Mouse (Mus musculus): ENCODE data around the gene Lsm2. TPM values are rescaled to one million over a fixed set of nuclear protein-coding genes. Genes with fewer than 3 reads are reported as not detected.
"Not testable (repeated sequence)": the region's sequence is repeated elsewhere in the genome, so short reads cannot be mapped to it uniquely, and the experiment has no call there.

The Lsm2 gene
- 10 to 100 TPM; 24.7 to 28.2 TPM for total RNA-seq (2021)
- long read RNA-seq, experiment 1, transcript Lsm2-202 (5 exons, 840 nt), result major isoform, 14 of 14 reads
- long read RNA-seq, experiment 1, partial matches to known transcripts, result 0 of 14 reads
- long read RNA-seq, experiment 1, other reads (novel, unspliced or antisense), result 0 of 14 reads
- long read RNA-seq, experiment 2, transcript Lsm2-202 (5 exons, 840 nt), result major isoform, 13 of 13 reads
- long read RNA-seq, experiment 2, partial matches to known transcripts, result 0 of 13 reads
- long read RNA-seq, experiment 2, other reads (novel, unspliced or antisense), result 0 of 13 reads

DNA sequence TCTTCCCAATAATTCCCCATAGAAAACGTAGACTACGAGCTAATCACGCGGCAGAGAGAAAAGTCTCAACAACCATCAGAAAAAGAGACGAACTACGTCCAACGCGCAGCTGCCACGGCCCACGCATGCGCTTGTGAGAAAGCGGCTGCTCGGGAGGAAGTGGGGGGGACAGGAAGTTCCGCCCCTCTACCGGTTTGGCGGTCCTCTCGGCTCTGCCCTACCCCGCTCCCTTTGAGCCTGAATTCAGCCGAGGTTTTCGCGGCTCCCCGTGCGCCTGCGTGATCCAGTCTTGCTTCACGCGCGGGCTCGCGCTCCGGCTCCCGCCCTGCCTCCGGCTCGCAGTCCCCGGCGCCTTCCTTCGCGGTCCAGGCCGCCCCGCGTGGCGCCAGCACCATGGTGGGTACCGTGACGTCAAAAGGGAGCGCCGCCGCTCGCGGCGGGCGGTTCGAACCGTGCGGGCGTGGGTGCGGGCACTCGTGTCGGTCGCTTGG lies at the start of gene Lsm2:
Lsm2 (plus strand) TSS at position 173 of the 491 bp plus-strand sequence.
- DNase-seq, result peak; percentile 85

DNA sequence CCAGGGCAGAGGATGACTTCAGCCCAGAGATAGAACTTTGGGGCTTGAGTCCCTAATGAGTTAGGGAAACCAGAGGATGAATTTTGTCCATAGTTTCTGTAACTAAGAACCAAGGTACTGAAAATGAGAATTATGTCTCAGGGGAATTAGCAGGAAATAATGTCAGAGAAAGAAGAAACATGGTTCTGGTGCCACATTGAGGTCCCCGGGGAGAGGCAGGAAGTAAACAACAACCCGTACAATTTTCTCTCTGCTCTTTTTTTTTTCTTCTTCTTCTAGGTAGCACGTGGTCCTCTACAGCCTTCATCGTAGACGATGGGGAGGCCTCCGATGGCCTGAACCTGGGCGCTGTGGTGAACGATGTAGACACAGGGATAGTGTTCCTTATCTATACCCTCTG lies 49.4 kb upstream of the Lsm2 start:
- no peak for DNase-seq

DNA sequence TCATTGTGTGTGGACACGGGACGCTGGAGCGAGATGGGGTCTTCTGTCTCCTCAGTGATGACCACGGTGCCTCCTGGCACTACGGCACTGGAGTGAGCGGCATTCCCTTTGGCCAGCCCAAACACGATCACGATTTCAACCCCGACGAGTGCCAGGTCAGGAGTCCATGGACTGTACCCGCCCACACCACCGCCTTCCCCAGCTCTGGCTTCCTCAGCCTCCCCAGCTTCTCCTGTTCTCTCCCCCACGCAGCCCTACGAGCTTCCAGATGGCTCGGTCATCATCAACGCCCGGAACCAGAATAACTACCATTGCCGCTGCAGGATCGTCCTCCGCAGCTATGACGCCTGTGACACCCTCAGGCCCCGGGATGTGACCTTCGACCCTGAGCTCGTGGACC lies 47.6 kb upstream of the Lsm2 start:
- DNase-seq, result no peak

DNA sequence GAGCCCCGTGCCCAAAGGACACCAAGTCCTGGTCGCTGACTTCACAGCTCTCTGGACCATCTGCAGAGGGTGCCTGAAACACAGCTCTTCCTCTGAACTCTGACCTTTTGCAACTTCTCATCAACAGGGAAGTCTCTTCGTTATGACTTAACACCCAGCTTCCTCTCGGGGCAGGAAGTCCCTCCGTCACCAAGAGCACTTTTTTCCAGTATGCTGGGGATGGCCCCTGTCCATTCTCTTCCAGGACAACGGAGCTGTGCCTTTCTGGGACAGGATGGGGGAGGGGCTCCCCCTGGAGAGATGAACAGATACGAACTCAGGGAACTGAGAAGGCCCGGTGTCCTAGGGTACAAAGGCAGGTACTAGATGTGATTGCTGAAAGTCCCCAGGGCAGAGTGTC lies 46.8 kb upstream of the Lsm2 start:
- no peak for DNase-seq

DNA sequence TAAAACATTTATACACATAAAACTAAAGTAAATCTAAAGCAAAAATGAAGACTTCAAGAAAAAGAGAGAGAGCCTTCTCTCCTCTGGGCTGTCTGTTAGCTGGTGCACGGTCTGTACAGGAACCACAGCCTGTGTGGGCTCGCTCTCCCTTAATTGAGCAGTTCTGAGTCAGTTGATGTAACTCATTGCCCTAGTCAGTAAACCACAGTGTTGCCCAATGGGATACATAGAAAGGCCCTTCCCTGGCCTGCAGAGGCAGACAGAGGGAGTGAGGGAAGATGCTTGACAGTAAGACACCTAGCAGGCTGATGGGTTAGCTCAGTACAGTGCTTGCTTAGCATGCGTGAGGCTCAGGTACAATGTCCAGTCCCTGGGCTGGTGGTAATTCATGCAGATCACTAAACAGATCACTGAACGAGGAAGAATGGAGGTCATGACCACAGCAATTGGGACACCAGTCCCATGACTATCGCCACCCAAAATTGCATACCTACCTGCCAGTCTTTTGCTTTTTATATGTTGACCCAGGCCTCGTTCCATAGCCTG lies 43.6 kb upstream of the Lsm2 start:
- DNase-seq, result no peak

DNA sequence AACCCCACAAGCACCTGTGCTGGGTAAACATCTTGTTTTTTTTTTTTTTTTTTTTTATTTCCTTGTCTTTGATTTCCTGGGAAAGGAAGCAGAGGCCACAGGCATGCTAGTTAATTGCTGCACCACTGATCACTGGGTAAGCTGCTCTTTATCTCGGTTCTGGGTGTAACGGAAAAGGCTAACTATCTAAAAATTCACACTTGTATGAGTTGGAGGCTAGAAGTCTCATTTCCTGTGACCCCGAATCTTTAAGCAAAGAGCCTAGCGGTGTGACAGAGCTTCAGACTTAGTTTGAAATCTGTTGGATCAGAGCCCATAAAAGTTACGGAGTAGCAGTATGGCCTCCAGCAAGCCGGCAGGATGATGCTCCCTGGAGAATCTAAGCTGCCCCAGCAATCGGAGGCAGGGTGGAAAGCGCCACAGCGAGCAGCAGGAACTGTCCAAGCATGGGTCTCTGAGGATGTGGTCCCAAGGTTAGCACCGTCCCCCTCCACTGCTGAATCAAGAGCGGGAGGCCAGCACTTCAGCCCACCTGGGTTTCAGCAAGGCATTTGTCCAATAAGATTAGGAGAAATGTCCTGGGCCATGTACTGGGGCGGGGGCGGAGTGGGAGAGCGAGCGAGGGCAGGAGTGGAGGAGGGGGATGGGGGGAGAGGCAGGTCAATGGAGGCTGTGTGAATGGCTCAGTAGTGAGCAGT lies 40.2 kb upstream of the Lsm2 start:
- DNase-seq, result no peak

GRCm38 (mm10) chr17:34943128-34943815 lies 38.4 kb upstream of the Lsm2 start:
- DNase-seq, result no peak

DNA sequence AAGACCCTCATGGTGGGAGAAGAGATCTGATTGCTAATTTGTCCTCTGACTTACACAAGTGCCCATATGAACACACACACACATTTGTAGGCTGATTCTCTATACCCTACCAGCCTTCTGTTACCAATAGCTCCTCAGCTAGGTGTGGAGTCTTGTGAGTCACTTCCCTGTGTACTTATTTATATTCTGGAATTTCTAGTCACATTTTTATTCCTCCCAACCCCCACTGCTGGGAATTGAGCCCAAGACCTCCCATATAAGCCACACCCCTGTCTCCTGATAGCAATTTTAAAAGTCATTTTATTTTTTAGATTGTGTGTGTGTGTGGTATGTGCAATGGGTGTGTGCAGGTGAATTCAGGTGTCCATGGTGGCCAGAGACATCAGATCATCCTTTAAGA lies 37.3 kb upstream of the Lsm2 start:
- DNase-seq, result no peak

GRCm38 (mm10) chr17:34946486-34947140 lies 35.0 kb upstream of the Lsm2 start:
- DNase-seq, result no peak

DNA sequence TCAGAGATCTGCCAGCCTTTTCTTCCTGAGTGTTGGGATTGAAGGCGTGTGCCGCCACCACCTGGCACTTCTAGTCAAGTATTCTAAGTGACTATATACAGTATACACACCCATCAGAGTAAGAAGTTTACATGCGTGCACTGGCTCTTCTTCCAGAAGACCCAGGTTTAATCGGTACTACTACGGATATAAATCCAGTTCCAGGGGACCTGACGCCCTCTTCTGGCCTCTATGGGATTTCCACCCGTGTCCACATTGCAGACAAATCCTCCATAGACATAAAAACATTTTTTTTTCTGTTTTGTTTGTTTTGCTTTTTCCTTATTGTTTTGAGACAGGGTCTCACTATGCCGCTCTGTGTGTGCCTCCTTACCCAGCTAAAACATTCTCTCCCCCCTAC lies 34.1 kb upstream of the Lsm2 start:
- DNase-seq, result no peak

GRCm38 (mm10) chr17:34948721-34949552 lies 32.7 kb upstream of the Lsm2 start:
- DNase-seq, result not testable (repeated sequence)

GRCm38 (mm10) chr17:34949553-34949969 lies 32.1 kb upstream of the Lsm2 start:
- DNase-seq, result no peak

DNA sequence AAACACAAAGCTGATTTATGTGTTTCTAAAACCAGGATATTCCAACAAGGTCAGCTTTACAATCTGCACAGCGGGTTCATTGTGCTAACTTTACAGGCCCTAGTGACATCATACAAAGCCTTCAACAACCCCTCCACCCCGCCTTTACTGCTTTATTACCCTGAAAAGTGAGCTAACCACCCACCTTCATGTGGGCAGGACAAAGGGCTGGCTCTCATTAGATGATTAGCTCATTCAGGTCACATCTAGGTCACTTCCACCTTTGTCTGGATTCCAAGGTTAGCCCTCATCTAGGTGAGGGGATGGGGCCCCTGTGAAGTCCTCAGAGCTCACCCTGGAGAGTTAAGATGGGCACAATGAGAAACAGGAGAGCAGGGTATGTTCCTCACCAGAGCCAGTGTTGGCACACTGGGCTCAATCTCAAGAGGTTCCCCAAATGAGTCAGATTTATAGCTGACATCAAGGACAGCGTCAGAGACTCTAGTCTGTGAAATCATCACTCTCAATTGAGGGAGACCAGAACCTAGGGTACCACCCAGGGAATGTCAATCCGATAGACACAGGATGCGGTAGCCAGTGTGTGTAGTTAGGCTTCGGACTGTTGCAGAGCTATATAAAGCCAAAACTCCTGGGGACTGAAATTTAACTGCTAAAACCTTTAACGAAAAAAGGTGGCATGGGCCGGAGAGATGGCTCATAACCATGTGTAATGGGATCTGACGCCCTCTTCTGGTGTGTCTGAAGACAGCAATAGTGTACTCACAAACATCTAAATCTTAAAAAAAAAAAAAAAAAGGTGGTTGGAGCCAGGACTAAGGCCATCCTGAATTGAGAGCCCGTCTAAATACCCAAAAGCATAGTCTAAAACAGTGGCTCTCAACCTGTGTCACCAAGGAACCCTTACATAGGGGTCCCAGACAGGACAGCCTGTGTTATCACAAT lies 30.9 kb upstream of the Lsm2 start:
- DNase-seq, result no peak

DNA sequence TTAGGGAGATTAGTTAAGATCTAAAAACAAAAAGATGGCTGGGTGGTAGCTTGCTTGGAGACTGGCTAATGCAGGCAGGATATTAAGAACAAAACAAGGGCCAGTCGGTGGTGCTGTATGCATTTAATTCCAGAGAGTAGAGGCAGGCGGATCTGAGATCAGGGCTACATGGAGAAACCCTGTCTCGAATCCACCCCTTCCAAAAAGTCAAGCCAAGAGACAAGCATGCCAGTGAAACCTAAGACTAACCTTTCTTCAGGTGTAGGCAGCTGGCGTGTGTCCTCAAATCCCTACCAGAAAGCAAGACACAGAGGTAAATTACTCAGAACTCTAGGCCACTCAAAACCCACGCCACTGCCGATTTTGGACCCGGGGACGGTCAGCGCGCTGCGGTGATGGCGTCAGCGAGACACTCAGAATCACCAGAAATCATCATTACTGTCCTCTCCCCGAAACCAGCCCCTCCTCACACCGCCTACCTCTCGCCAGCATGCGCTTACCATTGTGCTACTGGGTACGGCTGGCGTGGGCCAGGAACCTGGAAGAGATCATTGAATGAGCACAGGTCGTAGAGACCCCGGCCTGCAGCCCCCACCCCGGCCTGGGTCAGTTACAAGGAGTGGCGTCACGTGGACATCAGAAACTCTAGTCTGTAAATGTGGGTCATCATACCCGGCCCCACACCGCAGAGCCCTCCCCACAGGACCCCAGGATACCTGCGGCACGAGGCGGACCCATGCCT lies 29.9 kb upstream of the Lsm2 start:
- no peak for DNase-seq

DNA sequence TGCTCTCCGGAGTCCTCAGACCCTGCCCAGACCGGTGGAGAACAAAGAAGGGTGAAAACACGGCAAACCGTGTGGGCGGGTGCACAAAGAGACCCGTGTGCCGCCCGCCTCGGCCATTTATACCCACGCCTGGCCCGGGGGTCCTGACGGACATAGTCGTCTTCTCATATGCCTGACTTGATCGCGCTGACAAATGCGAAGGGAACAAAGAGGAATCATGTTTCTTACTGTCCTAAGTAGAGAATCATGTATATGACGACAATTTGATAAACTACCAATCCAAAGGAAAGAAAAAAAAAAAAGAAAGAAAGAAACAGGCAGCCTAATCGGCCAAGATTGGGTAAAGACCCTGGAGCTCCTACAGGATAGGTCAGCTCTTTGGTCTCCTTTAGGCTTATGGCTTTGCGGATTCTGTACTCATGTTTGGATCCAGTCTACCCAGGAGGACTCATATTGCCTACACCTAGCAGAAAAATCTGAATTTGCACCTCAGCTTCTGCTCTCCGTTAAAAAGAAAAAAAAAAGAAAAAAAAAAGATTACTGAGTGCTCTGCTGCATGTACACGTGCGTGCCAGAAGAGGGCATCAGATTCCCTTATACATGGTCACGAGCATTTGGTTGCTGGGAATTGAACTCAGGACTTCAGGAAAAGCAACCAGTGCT lies 29.2 kb upstream of the Lsm2 start:
- DNase-seq, result peak; percentile 84

DNA sequence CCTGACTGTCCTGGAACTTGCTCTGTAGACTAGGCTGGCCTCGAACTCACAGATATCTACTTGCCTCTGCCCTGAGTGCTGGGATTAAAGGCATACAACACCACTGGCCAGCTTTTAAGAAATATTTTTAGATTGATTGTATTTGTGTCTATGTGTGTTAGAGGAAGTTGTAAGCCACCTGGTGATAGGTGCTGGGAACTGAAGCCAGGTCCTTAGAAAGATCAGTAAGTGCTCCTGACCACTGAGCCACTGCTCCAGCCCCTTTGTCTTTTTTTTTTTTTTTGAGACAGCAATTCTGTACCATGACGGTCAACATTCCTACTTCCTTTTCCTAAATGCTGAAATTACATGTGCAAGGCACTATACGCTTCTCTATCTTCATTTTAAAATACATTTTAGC lies 28.4 kb upstream of the Lsm2 start:
- no peak for DNase-seq

DNA sequence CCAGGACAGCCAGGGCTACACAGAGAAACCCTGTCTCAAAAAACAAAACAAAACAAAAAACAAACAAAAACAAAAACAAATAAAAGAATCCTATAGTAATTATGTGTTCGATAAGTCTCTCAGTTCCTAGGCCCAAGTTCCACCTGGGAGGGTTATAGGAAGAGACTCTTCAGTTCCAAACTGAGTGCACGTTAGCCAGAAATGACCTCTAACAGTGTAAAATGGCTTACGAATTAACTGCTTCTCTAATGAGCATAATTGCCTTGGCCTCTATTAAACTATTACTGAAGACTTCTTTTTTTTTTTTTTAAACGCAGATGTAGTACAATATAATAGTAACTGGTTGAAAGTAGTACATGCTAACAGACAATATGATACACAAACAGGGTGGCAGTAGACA lies 27.8 kb upstream of the Lsm2 start:
- no peak for DNase-seq

DNA sequence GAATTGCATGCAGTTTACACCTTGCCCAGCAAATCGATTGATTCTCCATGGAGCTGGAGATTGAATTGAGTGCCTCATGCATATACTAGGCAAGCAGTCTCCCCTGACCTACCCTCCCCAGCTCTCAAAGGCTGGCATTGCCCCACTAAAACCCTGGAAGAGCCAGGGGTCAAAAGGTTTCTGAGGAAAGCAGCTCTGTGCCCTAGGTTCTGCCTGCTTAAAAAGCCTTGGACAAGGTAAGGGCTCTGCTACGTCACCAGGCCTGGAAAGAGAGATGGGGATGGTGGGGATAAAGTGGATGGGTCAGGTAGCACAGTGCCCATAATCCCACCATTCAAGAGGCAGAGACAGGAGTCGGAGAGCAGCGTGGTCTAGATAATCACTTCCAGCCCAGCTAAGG lies 26.8 kb upstream of the Lsm2 start:
- no peak for DNase-seq

DNA sequence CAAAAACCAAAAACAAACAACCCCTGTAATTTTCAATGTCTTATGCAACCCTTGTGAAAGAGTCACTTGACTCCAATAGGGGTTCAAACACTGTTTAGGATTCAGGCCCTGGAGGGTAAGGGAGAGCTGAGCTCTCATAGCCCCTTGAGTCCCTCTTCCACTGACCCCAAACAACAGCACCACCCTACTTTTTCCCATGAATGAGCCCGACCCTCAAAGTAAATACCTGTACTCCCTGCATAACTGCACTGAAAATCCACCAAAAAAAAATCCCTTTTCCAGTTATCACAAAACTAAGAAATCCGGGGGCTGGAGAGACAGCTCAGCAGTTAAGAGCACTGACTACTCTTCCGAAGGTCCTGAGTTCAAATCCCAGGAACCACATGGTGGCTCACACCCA lies 25.8 kb upstream of the Lsm2 start:
- DNase-seq, result no peak

All from gastrocnemius, postnatal 10 days (tissue).